Mouse (Mus musculus): ENCODE measurements around the gene Arap2.

DNA sequence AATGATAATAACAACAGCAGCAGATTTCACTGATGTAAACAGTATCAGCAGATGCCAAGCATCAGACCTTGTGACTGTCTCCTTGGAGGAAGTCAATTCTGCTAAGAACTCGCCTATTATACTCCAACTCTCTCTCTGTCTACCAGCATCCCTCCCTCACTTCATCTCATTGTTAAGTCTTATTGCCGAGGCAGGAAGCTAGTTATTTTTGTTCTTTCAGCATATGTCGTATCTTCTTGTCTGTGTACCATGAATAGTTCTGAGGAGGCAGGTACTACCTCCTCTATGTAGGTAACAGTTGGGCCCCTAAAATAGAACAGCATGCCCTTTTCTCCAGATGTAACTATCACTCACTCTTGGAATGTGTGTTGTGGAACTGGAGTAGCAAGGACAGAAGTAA, 13.0 kb downstream of the Arap2 start:
- no peak for TF ChIP-seq CTCF (IDR thresholded peaks at IDR 0.05; ENCODE audit: control insufficient read depth, insufficient read depth, insufficient replicate concordance, low read depth, low read length)
- no peak for TF ChIP-seq POLR2A (IDR thresholded peaks at IDR 0.05; ENCODE audit: control insufficient read depth, low read depth, low read length)

All from testis, adult 2 months (tissue).